Mouse (Mus musculus) erythroblast, embryonic 14.5 days (primary cell): ENCODE data around the gene Mpzl1.

Experiments used
- GATA1 ChIP-seq: IDR thresholded peaks from 2 replicates; pipeline ENCODE4 v1.6.1; 2012; ENCODE audit warnings: low read length, inconsistent platforms, mixed read lengths
- TAL1 ChIP-seq: IDR thresholded peaks from 3 replicates; pipeline ENCODE4 v1.6.1; 2012; ENCODE audit warnings: low read length, inconsistent platforms, mixed read lengths

DNA sequence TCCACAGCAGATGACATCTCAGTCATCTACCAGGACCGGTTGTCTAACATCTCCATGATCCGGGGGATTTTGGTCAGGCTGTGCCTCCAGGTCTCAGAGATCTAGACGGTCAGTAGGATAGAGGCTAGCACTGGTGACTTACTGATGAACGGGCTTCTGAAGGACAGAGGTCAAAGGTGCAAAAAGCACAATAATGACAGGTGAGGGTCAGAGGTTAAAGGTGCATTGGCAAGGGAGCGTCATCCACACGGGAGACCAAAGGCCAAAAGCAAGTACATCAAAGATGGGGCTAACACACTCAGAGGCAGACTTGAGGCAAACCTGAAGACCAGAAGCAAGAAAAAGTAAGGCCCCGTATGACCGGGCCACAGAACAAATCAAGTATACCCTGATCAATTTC lies 2.0 kb upstream of the Mpzl1 start:
- no peak for TF ChIP-seq TAL1
- TF ChIP-seq GATA1 = no peak
